Mouse (Mus musculus) lung, postnatal 0 days (tissue): Measurements from ENCODE around the gene Chst3. TPM values are rescaled to one million over a fixed set of nuclear protein-coding genes. Genes with fewer than 3 reads are reported as not detected.
"Not testable (repeated sequence)": the region's sequence is repeated elsewhere in the genome, so short reads cannot be mapped to it uniquely, and the experiment has no call there.

Experiments
- ATAC-seq: fragments of 200-750 bp; cut with Nextera tagmentation; 2 replicates; pipeline ENCODE4 v1.8.0; 2017; ENCODE audit warnings: moderate library complexity
- DNase-seq: peaks from one replicate; pipeline ENCODE4 v3.0.0-alpha.2; 2016; ENCODE audit warnings: low spot score
- H3K27ac ChIP-seq: fragments of 300-500 bp; sonication (generic); 2 replicates; pipeline ENCODE4 v1.5.1; 2014; ENCODE audit warnings: antibody characterized with exemption, mild to moderate bottlenecking, low read length, mixed read lengths
- H3K27me3 ChIP-seq: fragments of 300-500 bp; sonication (generic); replicated peaks from 2 replicates; pipeline ENCODE4 v1.6.1; 2014; ENCODE audit warnings: low read length, mixed read lengths; ENCODE audit not compliant: insufficient read depth
- H3K36me3 ChIP-seq: fragments of 300-500 bp; sonication (generic); 2 replicates; pipeline ENCODE4 v1.6.1; 2014; ENCODE audit warnings: low read length, mixed read lengths; ENCODE audit not compliant: insufficient read depth
- H3K4me1 ChIP-seq: fragments of 300-500 bp; sonication (generic); 2 replicates; pipeline ENCODE4 v1.6.1; 2014; ENCODE audit warnings: antibody characterized with exemption, low read depth, low read length, mixed read lengths; ENCODE audit not compliant: insufficient read depth
- H3K4me2 ChIP-seq: fragments of 300-500 bp; sonication (generic); replicated peaks from 2 replicates; pipeline ENCODE4 v1.6.1; 2014; ENCODE audit warnings: low read depth, mild to moderate bottlenecking, low read length, moderate library complexity, mixed read lengths
- H3K4me3 ChIP-seq: fragments of 300-500 bp; sonication (generic); 2 replicates; pipeline ENCODE4 v1.5.1; 2014; ENCODE audit warnings: low read depth, low read length
- H3K9ac ChIP-seq: fragments of 300-500 bp; sonication (generic); replicated peaks from 2 replicates; pipeline ENCODE4 v1.6.1; 2014; ENCODE audit warnings: low read depth, mild to moderate bottlenecking
- H3K9me3 ChIP-seq: fragments of 300-500 bp; sonication (generic); 2 replicates; pipeline ENCODE4 v1.6.1; 2016; ENCODE audit warnings: low read length, mixed read lengths
- CTCF ChIP-seq: IDR thresholded peaks from 2 replicates; pipeline ENCODE4 v1.5.1; 2016; ENCODE audit warnings: antibody characterized with exemption, mild to moderate bottlenecking
- EP300 ChIP-seq: IDR thresholded peaks from 2 replicates; pipeline ENCODE4 v1.6.1; 2016; ENCODE audit warnings: antibody characterized with exemption, mild to moderate bottlenecking, control low read depth
- WGBS: fragments of 180-500 bp; shearing (Covaris S2); extraction: QIAGEN DNeasy Blood & Tissue Kit; methylation state at CpG from one replicate; pipeline ENCODE4 v1.1.7; 2014; 5-methylcytosine and 5-hydroxymethylcytosine counted together
- polyA plus RNA-seq: library from polyadenylated mRNA; unstranded; fragments of >200 nt; fragmentation: Nextera tagmentation; extraction: Ambion mirVana; gene quantifications from 2 replicates; pipeline ENCODE4 v1.2.1, GENCODE M21; 2015

Chst3 gene
- polyA plus RNA-seq, 1 experiment from 2014 or later: 1.8 TPM

DNA sequence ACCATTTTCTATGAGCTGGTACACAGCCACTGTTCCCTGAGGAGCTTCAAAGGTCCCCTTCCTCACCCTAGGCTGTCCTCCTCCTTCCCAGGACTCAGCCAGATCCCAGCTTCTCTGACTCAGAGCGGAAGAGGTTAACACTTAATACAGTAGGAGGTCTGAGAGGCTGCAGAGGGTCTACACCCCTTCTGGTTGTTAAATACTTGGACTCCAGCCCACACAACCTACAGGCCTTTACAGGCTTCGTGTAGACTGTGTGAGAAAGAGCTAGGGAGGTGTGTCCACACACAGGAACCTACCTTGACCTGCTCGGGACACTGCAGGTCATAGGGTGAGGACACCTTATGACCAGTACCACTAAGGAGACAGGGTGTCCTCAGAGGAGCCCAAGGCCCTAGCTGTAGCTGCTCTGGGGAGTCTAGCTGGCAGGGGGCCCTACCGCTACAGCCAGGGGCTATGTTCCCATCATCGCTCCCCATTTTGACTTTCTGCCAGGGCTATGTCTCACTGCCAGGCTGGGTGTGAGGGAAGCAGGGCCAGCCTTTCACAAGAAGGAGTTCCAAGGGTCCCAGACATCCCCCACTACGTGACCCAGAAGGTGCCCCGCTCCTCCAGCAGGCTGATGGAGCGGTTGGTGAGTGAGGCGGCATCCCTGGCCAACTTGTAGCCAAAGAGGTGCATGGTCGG lies 33.9 kb downstream of the Chst3 start:
- WGBS: 61% methylated on average over 10 of the region's 10 CpGs
- no peak overlapping the region for H3K9ac ChIP-seq
- no peaks in the 10 kb centered on the region for H3K27me3 ChIP-seq
- no peak overlapping the region for H3K4me3 ChIP-seq
- no peak overlapping the region for H3K4me2 ChIP-seq
- DNase-seq (no peak), ATAC-seq (0 out of 2 replicates have a peak, but pooled peaks have one; percentile 12)
- H3K36me3 ChIP-seq: no peaks in the 10 kb centered on the region
- no peaks in the 10 kb centered on the region for H3K4me1 ChIP-seq
- TF ChIP-seq EP300 (no peak), CTCF (no peak)
- no peak overlapping the region for H3K27ac ChIP-seq
- H3K9me3 ChIP-seq: no peaks in the 10 kb centered on the region

DNA sequence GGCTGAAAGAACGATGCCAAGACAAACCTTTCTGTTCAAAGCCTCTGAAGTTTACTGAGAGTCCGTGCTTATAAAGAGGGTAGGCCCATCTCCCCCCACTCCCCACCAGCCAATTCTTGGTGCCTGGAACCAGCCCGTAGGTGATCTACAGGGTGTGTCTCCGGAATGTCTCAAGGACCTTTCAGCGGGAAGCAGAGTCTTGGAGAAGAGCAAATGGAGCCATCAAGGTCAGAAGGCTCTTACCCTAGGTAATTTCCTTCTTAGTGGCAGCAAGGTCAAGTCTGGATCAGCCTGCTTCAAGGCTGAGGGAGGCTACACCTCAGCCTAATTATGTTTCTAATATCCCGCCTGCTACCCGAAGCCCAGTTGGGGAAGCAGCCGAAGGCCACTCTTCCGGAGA lies 43.8 kb downstream of the Chst3 start:
- H3K36me3 ChIP-seq, DNase-seq, H3K9ac ChIP-seq, H3K27me3 ChIP-seq, H3K4me2 ChIP-seq, H3K4me3 ChIP-seq, ATAC-seq, H3K27ac ChIP-seq, H3K4me1 ChIP-seq, H3K9me3 ChIP-seq: not testable (repeated sequence)
- WGBS: 81% methylated on average over 9 of the region's 9 CpGs

DNA sequence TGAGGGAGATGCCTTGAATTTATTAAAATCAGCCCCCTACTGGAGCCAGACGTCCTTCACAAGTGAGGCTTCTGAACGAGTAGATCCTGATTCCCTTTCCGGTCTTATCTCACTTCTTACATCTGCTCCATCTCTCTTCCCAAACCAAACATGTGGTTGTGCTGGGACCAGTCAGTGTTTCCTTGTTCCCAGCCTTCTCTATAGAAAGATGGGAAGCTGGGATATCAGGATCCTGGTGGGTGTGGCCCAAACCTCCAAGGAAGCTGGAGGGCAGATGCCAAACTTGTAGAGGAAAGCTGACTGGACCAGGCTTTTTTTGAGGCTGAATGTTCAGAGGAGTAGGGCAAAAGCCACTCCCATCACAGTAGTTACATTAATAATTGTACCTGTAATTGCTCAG lies 44.6 kb downstream of the Chst3 start:
- Histone ChIP-seq H3K9ac (no peak overlapping the region), H3K4me3 (no peak overlapping the region), H3K4me1 (no peaks in the 10 kb centered on the region), H3K9me3 (no peaks in the 10 kb centered on the region), H3K4me2 (no peak overlapping the region), H3K27me3 (no peaks in the 10 kb centered on the region), H3K27ac (no peak overlapping the region), H3K36me3 (no peaks in the 10 kb centered on the region)
- ATAC-seq (no peak), DNase-seq (no peak)
- WGBS: 40% methylated on average over 3 of the region's 3 CpGs
- TF ChIP-seq EP300: no peak
- no peak for TF ChIP-seq CTCF

DNA sequence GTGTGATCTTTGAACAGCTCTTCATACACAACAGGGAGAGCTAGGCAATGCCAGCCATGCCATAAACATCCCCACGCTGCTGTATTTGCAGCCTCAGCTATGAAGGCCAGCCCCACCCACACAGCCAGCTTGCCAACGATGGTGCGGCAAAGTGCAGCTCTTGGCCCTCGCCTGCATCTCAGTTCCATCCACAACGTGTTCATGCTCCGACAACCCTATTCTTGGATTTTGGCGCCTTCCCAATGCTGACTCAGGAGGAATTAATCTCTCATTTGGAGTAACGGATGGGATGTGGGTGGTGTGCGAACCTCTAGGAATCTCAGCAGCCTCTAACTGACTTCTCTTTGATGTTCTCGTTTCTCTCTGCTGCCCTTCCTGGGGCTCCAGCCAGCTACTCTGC lies 46.0 kb downstream of the Chst3 start:
- no peak overlapping the region for H3K9ac ChIP-seq
- no peak overlapping the region for H3K27ac ChIP-seq
- no peaks in the 10 kb centered on the region for H3K9me3 ChIP-seq
- H3K27me3 ChIP-seq: no peaks in the 10 kb centered on the region
- H3K4me1 ChIP-seq: no peaks in the 10 kb centered on the region
- 47% methylated on average over 10 of the region's 10 CpGs for WGBS
- peak; percentile 16; the same call in 1 of the 2 replicates for ATAC-seq
- TF ChIP-seq CTCF: no peak
- no peak for TF ChIP-seq EP300
- no peak for DNase-seq
- no peak overlapping the region for H3K4me3 ChIP-seq
- no peaks in the 10 kb centered on the region for H3K36me3 ChIP-seq
- no peak overlapping the region for H3K4me2 ChIP-seq

DNA sequence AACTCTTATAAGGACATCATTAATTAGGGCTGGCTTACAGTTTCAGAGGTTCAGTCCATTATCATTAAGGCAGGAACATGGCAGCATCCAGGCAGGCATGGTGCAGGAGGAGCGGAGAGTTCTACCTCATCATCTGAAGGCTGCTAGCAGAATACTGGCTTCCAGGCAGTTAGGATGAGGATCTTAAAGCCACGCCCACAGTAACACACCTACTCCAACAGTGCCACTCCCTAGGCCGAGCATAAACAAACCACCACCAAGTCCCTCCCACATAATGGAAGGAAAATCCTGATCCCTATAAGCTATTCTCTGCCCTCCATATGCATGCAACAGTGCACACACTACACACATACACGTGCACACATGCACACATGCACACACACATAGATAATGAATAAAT lies 46.8 kb downstream of the Chst3 start:
- 78% methylated on average over 4 of the region's 4 CpGs for WGBS
- Histone ChIP-seq H3K9me3 (no peaks in the 10 kb centered on the region), H3K9ac (no peak overlapping the region), H3K27ac (no peak overlapping the region), H3K4me1 (no peaks in the 10 kb centered on the region), H3K36me3 (no peaks in the 10 kb centered on the region), H3K27me3 (no peaks in the 10 kb centered on the region), H3K4me2 (no peak overlapping the region), H3K4me3 (no peak overlapping the region)
- DNase-seq: no peak
- TF ChIP-seq CTCF (no peak), EP300 (no peak)
- no peak for ATAC-seq

DNA sequence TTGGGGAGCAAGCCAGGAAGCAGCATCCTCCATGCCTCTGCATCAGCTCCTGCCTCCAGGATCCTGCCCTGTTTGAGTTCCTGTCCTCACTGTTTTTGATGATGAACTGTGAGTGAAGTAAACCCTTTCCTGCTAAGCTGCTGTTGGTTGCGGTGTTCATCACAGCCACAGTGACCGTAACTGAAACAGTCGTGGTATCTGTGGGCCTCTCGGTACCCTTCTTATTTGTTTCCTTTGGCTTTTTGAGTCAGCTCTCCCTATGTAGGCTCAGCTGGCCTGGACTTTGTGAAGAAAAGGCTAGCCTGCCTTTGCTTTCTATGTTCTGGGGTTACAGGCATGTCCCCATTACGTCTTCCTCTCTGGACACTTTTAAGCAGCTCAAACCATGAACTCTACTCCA lies 47.7 kb downstream of the Chst3 start:
- TF ChIP-seq CTCF (no peak), EP300 (no peak)
- no peak overlapping the region for H3K9ac ChIP-seq
- no peaks in the 10 kb centered on the region for H3K9me3 ChIP-seq
- no peaks in the 10 kb centered on the region for H3K4me1 ChIP-seq
- no peaks in the 10 kb centered on the region for H3K36me3 ChIP-seq
- no peak overlapping the region for H3K4me3 ChIP-seq
- H3K27ac ChIP-seq: no peak overlapping the region
- H3K4me2 ChIP-seq: no peak overlapping the region
- H3K27me3 ChIP-seq: no peaks in the 10 kb centered on the region
- WGBS: 85% methylated on average over 5 of the region's 5 CpGs
- DNase-seq (no peak), ATAC-seq (no peak)
